Mouse (Mus musculus): Measurements from ENCODE around the gene Rin1. TPM values are rescaled to one million over a fixed set of nuclear protein-coding genes. Genes with fewer than 3 reads are reported as not detected.
A peak's percentile ranks its signal among the peaks of the same experiment; 100 is the strongest.

Rin1 gene
- total RNA-seq, 1 experiment = 16.5 TPM

DNA sequence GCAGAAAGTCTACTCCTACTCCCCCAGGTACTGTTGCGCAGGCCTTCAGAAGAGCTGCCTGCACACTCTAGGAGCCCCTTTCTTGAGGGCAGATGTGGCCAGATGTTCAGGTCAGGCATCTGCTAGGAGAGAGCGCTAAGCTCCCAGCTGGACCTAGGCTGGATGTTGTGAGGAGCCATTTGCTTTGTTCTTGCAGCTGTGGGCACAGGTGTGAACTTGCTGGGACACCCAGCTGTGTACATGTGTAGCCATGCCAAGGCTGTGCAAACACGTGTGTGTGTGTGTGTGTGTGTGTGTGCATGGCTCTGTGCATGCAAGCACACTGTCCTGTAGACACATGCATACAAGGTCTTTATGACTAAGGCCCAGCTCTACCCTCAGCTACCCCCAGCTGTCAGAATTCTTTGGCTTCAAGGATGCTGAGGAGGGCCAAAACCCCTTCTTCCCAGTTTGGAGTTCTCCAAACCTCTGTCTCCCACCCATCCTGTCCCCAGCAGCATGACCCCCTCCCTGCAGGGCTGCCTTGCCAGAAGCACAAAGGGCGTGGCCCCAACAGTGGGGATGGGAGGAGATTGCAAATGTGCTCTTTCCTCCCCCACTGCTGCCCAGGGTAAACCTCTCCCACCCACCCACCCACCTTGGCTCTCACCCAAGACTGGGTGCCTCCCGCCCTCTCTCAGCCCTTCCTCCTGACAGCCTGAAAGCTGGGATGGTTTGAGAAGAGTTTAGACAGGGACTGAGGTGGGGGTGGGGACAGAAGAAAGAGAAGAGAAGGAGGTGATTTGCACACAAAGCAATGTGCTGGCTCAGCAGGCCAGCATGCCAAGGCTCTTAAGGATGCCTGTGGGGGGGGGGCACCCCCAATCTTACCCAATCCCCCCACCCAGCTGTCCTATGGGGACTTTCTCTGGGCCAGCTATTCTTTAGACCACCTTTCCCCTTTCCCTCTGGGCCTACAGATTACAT is 10.4 kb downstream of the Rin1 start:
- H3K4me1 ChIP-seq (ENCODE audit: control insufficient read depth in 2 of 2, insufficient read depth in 2 of 2, low read length in 2 of 2, poor library complexity in 1 of 2) = peaks cover 15 to 49% of the 10 kb centered on the region in 2 experiments
- TF ChIP-seq HCFC1 (IDR thresholded peaks at IDR 0.05; ENCODE audit: borderline replicate concordance, insufficient read depth, low read length) (no peak), MAFK (IDR thresholded peaks at IDR 0.05; ENCODE audit: insufficient read depth, low read depth, low read length) (peak; percentile 56; the same call in 1 of the 2 replicates)
- no peaks in the 10 kb centered on the region for H3K9me3 ChIP-seq (ENCODE audit: control insufficient read depth, insufficient read depth, low read depth, low read length)
- in situ Hi-C loops (cut with MboI; ENCODE audit: low sequenced_read_pairs in 2 of 2, unreplicated experiment in 2 of 2) = no loop called here
- no peak for DNase-seq (ENCODE audit: low read depth, low spot score)
- H3K9ac ChIP-seq (ENCODE audit: insufficient read depth, low read depth, low read length, poor library complexity, severe bottlenecking) = peak overlapping the region; percentile 21; the same call in 1 of the 2 replicates
- H3K4me3 ChIP-seq (ENCODE audit: insufficient read depth in 1 of 2, low read depth in 1 of 2, low read length in 2 of 2, poor library complexity in 1 of 2, severe bottlenecking in 1 of 2) = no peak overlapping the region
- H3K27ac ChIP-seq (ENCODE audit: insufficient read depth, low read depth, low read length, poor library complexity, severe bottlenecking) = peak overlapping the region; percentile 59; the same call in 1 of the 2 replicates
- H3K36me3 ChIP-seq (ENCODE audit: control insufficient read depth, insufficient read depth, low read length, poor library complexity, severe bottlenecking) = no peaks in the 10 kb centered on the region

DNA sequence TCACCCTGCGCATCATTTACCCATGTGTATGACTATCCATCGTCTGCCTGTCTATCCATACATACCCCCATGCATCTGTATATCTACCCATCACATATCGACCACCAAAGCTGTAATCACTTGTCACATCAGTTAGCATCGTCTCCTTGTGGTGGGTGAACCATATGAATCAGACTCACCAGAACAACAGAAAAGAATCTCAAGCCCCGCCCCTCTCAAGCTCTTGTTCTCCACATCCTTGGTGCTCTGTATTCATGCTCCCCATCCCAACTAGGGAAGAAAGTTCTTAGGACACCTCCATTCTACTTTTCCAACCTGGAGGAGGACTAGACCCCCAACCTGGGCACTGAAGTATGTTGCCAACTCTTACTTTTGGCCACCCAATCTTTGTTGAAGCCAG is 11.8 kb downstream of the Rin1 start:
- Histone ChIP-seq H3K4me1 (ENCODE audit: control insufficient read depth in 2 of 2, insufficient read depth in 2 of 2, low read length in 2 of 2, poor library complexity in 1 of 2) (peaks cover 15 to 51% of the 10 kb centered on the region in 2 experiments), H3K4me3 (ENCODE audit: insufficient read depth in 1 of 2, low read depth in 1 of 2, low read length in 2 of 2, poor library complexity in 1 of 2, severe bottlenecking in 1 of 2) (no peak overlapping the region), H3K36me3 (ENCODE audit: control insufficient read depth, insufficient read depth, low read length, poor library complexity, severe bottlenecking) (no peaks in the 10 kb centered on the region), H3K27ac (ENCODE audit: insufficient read depth, low read depth, low read length, poor library complexity, severe bottlenecking) (no peak overlapping the region), H3K9me3 (ENCODE audit: control insufficient read depth, insufficient read depth, low read depth, low read length) (no peaks in the 10 kb centered on the region), H3K9ac (ENCODE audit: insufficient read depth, low read depth, low read length, poor library complexity, severe bottlenecking) (no peak overlapping the region)
- no peak for TF ChIP-seq CHD2 (IDR thresholded peaks at IDR 0.05; ENCODE audit: low read depth, low read length)
- TF ChIP-seq ZC3H11A (IDR thresholded peaks at IDR 0.05; ENCODE audit: borderline replicate concordance, low read depth, low read length) = no peak
- TF ChIP-seq MAFK (IDR thresholded peaks at IDR 0.05; ENCODE audit: insufficient read depth, low read depth, low read length) = no peak
- no peak for TF ChIP-seq ZNF384 (IDR thresholded peaks at IDR 0.05; ENCODE audit: low read depth, low read length)
- TF ChIP-seq HCFC1 (IDR thresholded peaks at IDR 0.05; ENCODE audit: borderline replicate concordance, insufficient read depth, low read length) = no peak
- in situ Hi-C loops (cut with MboI; ENCODE audit: low sequenced_read_pairs in 2 of 2, unreplicated experiment in 2 of 2) = no loop called here
- no peak for DNase-seq (ENCODE audit: low read depth, low spot score)

DNA sequence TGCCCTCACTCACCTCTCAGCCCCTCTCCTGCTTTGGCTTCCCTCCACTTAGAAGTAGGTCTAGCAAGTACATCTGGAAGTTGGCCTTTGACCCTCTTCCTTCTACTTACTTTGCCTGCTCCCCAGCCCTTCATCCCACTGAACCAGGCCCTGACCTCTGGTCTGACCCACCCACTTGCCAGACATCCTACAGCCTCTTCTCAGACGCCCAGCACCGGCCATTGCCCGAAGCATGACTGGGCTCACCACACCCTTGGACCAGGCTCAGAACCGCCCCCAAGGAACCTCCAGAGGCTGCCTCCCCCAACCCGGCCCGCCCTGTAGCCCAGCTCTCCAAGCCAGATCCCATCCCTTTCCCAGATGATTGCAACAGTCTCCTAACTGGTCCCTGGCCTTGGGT is 12.2 kb downstream of the Rin1 start:
- no peak overlapping the region for H3K27ac ChIP-seq (ENCODE audit: insufficient read depth, low read depth, low read length, poor library complexity, severe bottlenecking)
- in situ Hi-C loops (cut with MboI; ENCODE audit: low sequenced_read_pairs in 2 of 2, unreplicated experiment in 2 of 2) = no loop called here

DNA sequence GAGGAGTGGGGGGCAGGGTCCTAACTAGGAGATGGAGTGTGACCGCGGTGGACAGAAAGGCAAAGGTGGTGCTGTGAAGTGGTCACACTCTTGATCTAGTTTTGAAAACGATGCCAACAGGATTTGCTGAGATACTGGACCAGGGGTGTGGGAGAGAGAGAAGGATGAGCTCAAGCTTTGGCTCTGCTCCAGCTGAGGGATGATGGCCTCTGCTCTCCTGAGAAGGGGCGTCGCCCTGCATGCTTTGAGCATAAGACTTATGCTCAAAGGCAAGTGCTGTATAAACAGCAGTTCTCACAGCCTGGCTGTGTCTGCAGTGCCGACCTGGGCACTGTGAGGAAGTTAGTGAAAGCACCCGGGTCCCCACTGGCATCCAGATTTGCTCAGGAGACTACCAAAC is 14.8 kb downstream of the Rin1 start:
- Histone ChIP-seq H3K9me3 (ENCODE audit: control insufficient read depth, insufficient read depth, low read depth, low read length) (no peaks in the 10 kb centered on the region), H3K27ac (ENCODE audit: insufficient read depth, low read depth, low read length, poor library complexity, severe bottlenecking) (no peak overlapping the region), H3K9ac (ENCODE audit: insufficient read depth, low read depth, low read length, poor library complexity, severe bottlenecking) (no peak overlapping the region), H3K36me3 (ENCODE audit: control insufficient read depth, insufficient read depth, low read length, poor library complexity, severe bottlenecking) (no peaks in the 10 kb centered on the region), H3K4me1 (ENCODE audit: control insufficient read depth in 2 of 2, insufficient read depth in 2 of 2, low read length in 2 of 2, poor library complexity in 1 of 2) (peaks cover 7 to 37% of the 10 kb centered on the region in 2 experiments; a peak in 3 of 4 replicates), H3K4me3 (ENCODE audit: insufficient read depth in 1 of 2, low read depth in 1 of 2, low read length in 2 of 2, poor library complexity in 1 of 2, severe bottlenecking in 1 of 2) (no peak overlapping the region)
- in situ Hi-C loops (cut with MboI; ENCODE audit: low sequenced_read_pairs in 2 of 2, unreplicated experiment in 2 of 2) = no loop called here
- TF ChIP-seq CHD2 (IDR thresholded peaks at IDR 0.05; ENCODE audit: low read depth, low read length) = no peak
- TF ChIP-seq ZC3H11A (IDR thresholded peaks at IDR 0.05; ENCODE audit: borderline replicate concordance, low read depth, low read length) = no peak
- no peak for TF ChIP-seq MAFK (IDR thresholded peaks at IDR 0.05; ENCODE audit: insufficient read depth, low read depth, low read length)
- DNase-seq (ENCODE audit: low read depth, low spot score) = no peak

More for the DNA sequence above, 12.2 kb downstream of the Rin1 start:
- Histone ChIP-seq H3K9ac (ENCODE audit: insufficient read depth, low read depth, low read length, poor library complexity, severe bottlenecking) (no peak overlapping the region), H3K36me3 (ENCODE audit: control insufficient read depth, insufficient read depth, low read length, poor library complexity, severe bottlenecking) (no peaks in the 10 kb centered on the region), H3K4me3 (ENCODE audit: insufficient read depth in 1 of 2, low read depth in 1 of 2, low read length in 2 of 2, poor library complexity in 1 of 2, severe bottlenecking in 1 of 2) (no peak overlapping the region), H3K9me3 (ENCODE audit: control insufficient read depth, insufficient read depth, low read depth, low read length) (no peaks in the 10 kb centered on the region), H3K4me1 (ENCODE audit: control insufficient read depth in 2 of 2, insufficient read depth in 2 of 2, low read length in 2 of 2, poor library complexity in 1 of 2) (peaks cover 14 to 54% of the 10 kb centered on the region in 2 experiments)
- no peak for DNase-seq (ENCODE audit: low read depth, low spot score)
- TF ChIP-seq CHD2 (IDR thresholded peaks at IDR 0.05; ENCODE audit: low read depth, low read length) (no peak), MAFK (IDR thresholded peaks at IDR 0.05; ENCODE audit: insufficient read depth, low read depth, low read length) (no peak), HCFC1 (IDR thresholded peaks at IDR 0.05; ENCODE audit: borderline replicate concordance, insufficient read depth, low read length) (no peak), ZC3H11A (IDR thresholded peaks at IDR 0.05; ENCODE audit: borderline replicate concordance, low read depth, low read length) (no peak), ZNF384 (IDR thresholded peaks at IDR 0.05; ENCODE audit: low read depth, low read length) (no peak)

Data from ES-E14 (cell line).